Mouse (Mus musculus): ENCODE data around the gene Pde4a. TPM values are rescaled to one million over a fixed set of nuclear protein-coding genes. Genes with fewer than 3 reads are reported as not detected.

The Pde4a gene
- polyA plus RNA-seq, 1 experiment from 2014 or later: 1.9 TPM

GRCm38 (mm10) chr9:21169157-21169556 is 3.6 kb downstream of the Pde4a start:
- WGBS (ENCODE audit: insufficient replicate concordance): 11% methylated on average over 1 of the region's 1 CpGs
- peaks cover 30% of the 10 kb centered on the region for H3K27me3 ChIP-seq (ENCODE audit: control insufficient read depth, insufficient read depth, low read depth, low read length)
- no peaks in the 10 kb centered on the region for H3K36me3 ChIP-seq (ENCODE audit: control insufficient read depth, insufficient read depth)
- ATAC-seq (ENCODE audit: low read depth): no peak
- peak overlapping the region; percentile 85; the same call in 1 of the 2 replicates for H3K27ac ChIP-seq (ENCODE audit: low read length)
- 0 out of 2 replicates have a peak overlapping the region, but pooled peaks have one; percentile 2 for H3K9ac ChIP-seq (ENCODE audit: low read depth, low read length)
- H3K4me3 ChIP-seq (ENCODE audit: low read depth, low read length): no peak overlapping the region
- peak overlapping the region; percentile 74; the same call in 1 of the 2 replicates for H3K4me2 ChIP-seq (ENCODE audit: low read depth, low read length)
- H3K9me3 ChIP-seq (replicated peaks; ENCODE audit: control insufficient read depth, low read length): no peaks in the 10 kb centered on the region
- H3K4me1 ChIP-seq (ENCODE audit: control insufficient read depth, low read depth, low read length): peaks cover 42% of the 10 kb centered on the region

GRCm38 (mm10) chr9:21172364-21172763 is 6.8 kb downstream of the Pde4a start:
- Histone ChIP-seq H3K4me2 (ENCODE audit: low read depth, low read length) (no peak overlapping the region), H3K36me3 (ENCODE audit: control insufficient read depth, insufficient read depth) (no peaks in the 10 kb centered on the region), H3K4me1 (ENCODE audit: control insufficient read depth, low read depth, low read length) (peaks cover 18% of the 10 kb centered on the region), H3K27ac (ENCODE audit: low read length) (no peak overlapping the region), H3K9me3 (replicated peaks; ENCODE audit: control insufficient read depth, low read length) (no peaks in the 10 kb centered on the region), H3K4me3 (ENCODE audit: low read depth, low read length) (no peak overlapping the region), H3K27me3 (ENCODE audit: control insufficient read depth, insufficient read depth, low read depth, low read length) (no peaks in the 10 kb centered on the region), H3K9ac (ENCODE audit: low read depth, low read length) (no peak overlapping the region)
- WGBS (ENCODE audit: insufficient replicate concordance): 34% methylated on average over 6 of the region's 6 CpGs
- no peak for ATAC-seq (ENCODE audit: low read depth)

GRCm38 (mm10) chr9:21180402-21180801 is 14.9 kb downstream of the Pde4a start:
- no peak for ATAC-seq (ENCODE audit: low read depth)
- WGBS (ENCODE audit: insufficient replicate concordance): 56% methylated on average over 4 of the region's 4 CpGs
- no peak overlapping the region for H3K27ac ChIP-seq (ENCODE audit: low read length)
- H3K4me1 ChIP-seq (ENCODE audit: control insufficient read depth, low read depth, low read length): peaks cover 31% of the 10 kb centered on the region
- no peaks in the 10 kb centered on the region for H3K36me3 ChIP-seq (ENCODE audit: control insufficient read depth, insufficient read depth)
- H3K4me3 ChIP-seq (ENCODE audit: low read depth, low read length): no peak overlapping the region
- H3K9me3 ChIP-seq (replicated peaks; ENCODE audit: control insufficient read depth, low read length): no peaks in the 10 kb centered on the region
- no peaks in the 10 kb centered on the region for H3K27me3 ChIP-seq (ENCODE audit: control insufficient read depth, insufficient read depth, low read depth, low read length)
- H3K9ac ChIP-seq (ENCODE audit: low read depth, low read length): no peak overlapping the region
- no peak overlapping the region for H3K4me2 ChIP-seq (ENCODE audit: low read depth, low read length)

GRCm38 (mm10) chr9:21180841-21181240 is 15.3 kb downstream of the Pde4a start:
- WGBS (ENCODE audit: insufficient replicate concordance): 30% methylated on average over 1 of the region's 1 CpGs
- H3K9me3 ChIP-seq (replicated peaks; ENCODE audit: control insufficient read depth, low read length): no peaks in the 10 kb centered on the region
- H3K9ac ChIP-seq (ENCODE audit: low read depth, low read length): no peak overlapping the region
- no peaks in the 10 kb centered on the region for H3K36me3 ChIP-seq (ENCODE audit: control insufficient read depth, insufficient read depth)
- H3K4me3 ChIP-seq (ENCODE audit: low read depth, low read length): no peak overlapping the region
- no peaks in the 10 kb centered on the region for H3K27me3 ChIP-seq (ENCODE audit: control insufficient read depth, insufficient read depth, low read depth, low read length)
- H3K4me2 ChIP-seq (ENCODE audit: low read depth, low read length): no peak overlapping the region
- H3K4me1 ChIP-seq (ENCODE audit: control insufficient read depth, low read depth, low read length): peaks cover 31% of the 10 kb centered on the region
- no peak for ATAC-seq (ENCODE audit: low read depth)
- no peak overlapping the region for H3K27ac ChIP-seq (ENCODE audit: low read length)

- no peaks in the 10 kb centered on the region for H3K9me3 ChIP-seq (replicated peaks; ENCODE audit: control insufficient read depth, low read length)
- no peaks in the 10 kb centered on the region for H3K36me3 ChIP-seq (ENCODE audit: control insufficient read depth, insufficient read depth)
- no peak for ATAC-seq (ENCODE audit: low read depth)
- H3K4me3 ChIP-seq (ENCODE audit: low read depth, low read length): peak overlapping the region; percentile 62
- peak overlapping the region; percentile 69 for H3K4me2 ChIP-seq (ENCODE audit: low read depth, low read length)
- whole genome bisulfite sequencing (ENCODE audit: insufficient replicate concordance): 2% methylated on average over 48 of the region's 48 CpGs
- peak overlapping the region; percentile 65 for H3K9ac ChIP-seq (ENCODE audit: low read depth, low read length)
- peaks cover 31% of the 10 kb centered on the region for H3K4me1 ChIP-seq (ENCODE audit: control insufficient read depth, low read depth, low read length)
- no peaks in the 10 kb centered on the region for H3K27me3 ChIP-seq (ENCODE audit: control insufficient read depth, insufficient read depth, low read depth, low read length)
- H3K27ac ChIP-seq (ENCODE audit: low read length): peak overlapping the region; percentile 67
Observed at GRCm38 (mm10) chr9:21181421-21182220, 16.1 kb downstream of the Pde4a start.

- WGBS (ENCODE audit: insufficient replicate concordance): 33% methylated on average over 6 of the region's 6 CpGs
- H3K4me1 ChIP-seq (ENCODE audit: control insufficient read depth, low read depth, low read length): peaks cover 31% of the 10 kb centered on the region
- H3K27me3 ChIP-seq (ENCODE audit: control insufficient read depth, insufficient read depth, low read depth, low read length): no peaks in the 10 kb centered on the region
- no peak overlapping the region; the same call in 1 of the 2 replicates for H3K9ac ChIP-seq (ENCODE audit: low read depth, low read length)
- H3K9me3 ChIP-seq (replicated peaks; ENCODE audit: control insufficient read depth, low read length): no peaks in the 10 kb centered on the region
- peak overlapping the region; percentile 64 for H3K4me3 ChIP-seq (ENCODE audit: low read depth, low read length)
- H3K27ac ChIP-seq (ENCODE audit: low read length): no peak overlapping the region
- H3K4me2 ChIP-seq (ENCODE audit: low read depth, low read length): peak overlapping the region; percentile 78; the same call in 1 of the 2 replicates
- no peak for ATAC-seq (ENCODE audit: low read depth)
- no peaks in the 10 kb centered on the region for H3K36me3 ChIP-seq (ENCODE audit: control insufficient read depth, insufficient read depth)
Observed at GRCm38 (mm10) chr9:21183421-21183820, 17.9 kb downstream of the Pde4a start.

GRCm38 (mm10) chr9:21183905-21184413 is 18.4 kb downstream of the Pde4a start:
- 8% methylated on average over 34 of the region's 34 CpGs for WGBS (ENCODE audit: insufficient replicate concordance)
- Histone ChIP-seq H3K9me3 (replicated peaks; ENCODE audit: control insufficient read depth, low read length) (no peaks in the 10 kb centered on the region), H3K36me3 (ENCODE audit: control insufficient read depth, insufficient read depth) (no peaks in the 10 kb centered on the region), H3K27ac (ENCODE audit: low read length) (no peak overlapping the region), H3K4me1 (ENCODE audit: control insufficient read depth, low read depth, low read length) (peaks cover 31% of the 10 kb centered on the region), H3K4me2 (ENCODE audit: low read depth, low read length) (peak overlapping the region; percentile 78), H3K27me3 (ENCODE audit: control insufficient read depth, insufficient read depth, low read depth, low read length) (no peaks in the 10 kb centered on the region), H3K4me3 (ENCODE audit: low read depth, low read length) (peak overlapping the region; percentile 64), H3K9ac (ENCODE audit: low read depth, low read length) (peak overlapping the region; percentile 62)
- peak; percentile 71 for ATAC-seq (ENCODE audit: low read depth)

GRCm38 (mm10) chr9:21184733-21185132 is 19.2 kb downstream of the Pde4a start:
- no peak overlapping the region for H3K9ac ChIP-seq (ENCODE audit: low read depth, low read length)
- peak overlapping the region; percentile 64; the same call in 1 of the 2 replicates for H3K4me3 ChIP-seq (ENCODE audit: low read depth, low read length)

GRCm38 (mm10) chr9:21185436-21185835 is 19.9 kb downstream of the Pde4a start:
- Histone ChIP-seq H3K4me3 (ENCODE audit: low read depth, low read length) (no peak overlapping the region), H3K36me3 (ENCODE audit: control insufficient read depth, insufficient read depth) (no peaks in the 10 kb centered on the region), H3K27me3 (ENCODE audit: control insufficient read depth, insufficient read depth, low read depth, low read length) (no peaks in the 10 kb centered on the region), H3K4me2 (ENCODE audit: low read depth, low read length) (no peak overlapping the region), H3K27ac (ENCODE audit: low read length) (no peak overlapping the region), H3K4me1 (ENCODE audit: control insufficient read depth, low read depth, low read length) (peaks cover 31% of the 10 kb centered on the region), H3K9ac (ENCODE audit: low read depth, low read length) (no peak overlapping the region), H3K9me3 (replicated peaks; ENCODE audit: control insufficient read depth, low read length) (no peaks in the 10 kb centered on the region)
- ATAC-seq (ENCODE audit: low read depth): no peak
- WGBS (ENCODE audit: insufficient replicate concordance): 86% methylated on average over 5 of the region's 5 CpGs

More at GRCm38 (mm10) chr9:21184733-21185132, 19.2 kb downstream of the Pde4a start:
- H3K27me3 ChIP-seq (ENCODE audit: control insufficient read depth, insufficient read depth, low read depth, low read length): no peaks in the 10 kb centered on the region
- peak overlapping the region; percentile 78; the same call in 1 of the 2 replicates for H3K4me2 ChIP-seq (ENCODE audit: low read depth, low read length)
- WGBS (ENCODE audit: insufficient replicate concordance): 45% methylated on average over 2 of the region's 2 CpGs
- H3K4me1 ChIP-seq (ENCODE audit: control insufficient read depth, low read depth, low read length): peaks cover 31% of the 10 kb centered on the region
- H3K9me3 ChIP-seq (replicated peaks; ENCODE audit: control insufficient read depth, low read length): no peaks in the 10 kb centered on the region
- no peak for ATAC-seq (ENCODE audit: low read depth)
- H3K27ac ChIP-seq (ENCODE audit: low read length): no peak overlapping the region
- H3K36me3 ChIP-seq (ENCODE audit: control insufficient read depth, insufficient read depth): no peaks in the 10 kb centered on the region

All from liver, embryonic 16.5 days (tissue).